Mouse (Mus musculus): ENCODE results near the gene Glo1.

DNA sequence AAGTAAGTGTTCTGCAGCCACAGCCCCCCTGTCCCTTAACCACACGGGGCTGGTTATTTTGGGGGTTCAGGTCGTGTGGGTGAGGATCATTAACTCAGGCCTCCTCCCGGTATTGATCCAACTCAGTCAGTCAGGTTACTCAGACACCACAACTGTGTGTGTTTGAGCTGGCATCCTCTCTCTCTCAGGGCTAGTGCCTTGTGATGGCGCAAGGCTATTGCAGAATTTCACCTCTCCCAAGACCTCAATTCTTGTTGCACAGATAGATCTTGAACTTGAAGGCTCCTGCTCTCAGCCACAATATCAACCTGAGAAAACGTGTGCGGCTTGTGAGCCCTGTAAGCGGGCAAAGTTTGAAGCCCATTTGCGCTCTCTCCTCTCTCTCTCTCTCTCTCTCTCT lies 35.5 kb upstream of the Glo1 start:
- no peak for TF ChIP-seq CTCF (IDR thresholded peaks at IDR 0.05; ENCODE audit: extremely low read depth, insufficient read length, insufficient replicate concordance, low read depth, low read length)
- no peak for TF ChIP-seq POLR2A (IDR thresholded peaks at IDR 0.05; ENCODE audit: low read depth, low read length)
